Mouse (Mus musculus) frontal cortex, postnatal 25 days (tissue): ENCODE results near the gene Dcst2.
A peak's percentile ranks its signal among the peaks of the same experiment; 100 is the strongest.

ENCODE experiments used
- DNase-seq, 2 experiments: peaks; one replicate each; pipeline ENCODE4 v3.0.0; 2022; ENCODE audit warnings: low spot score in 2 of 2

The Dcst2 gene

GRCm38 (mm10) chr3:89332013-89332412 is 29.8 kb upstream of the Dcst2 start:
- no peak for DNase-seq

DNA sequence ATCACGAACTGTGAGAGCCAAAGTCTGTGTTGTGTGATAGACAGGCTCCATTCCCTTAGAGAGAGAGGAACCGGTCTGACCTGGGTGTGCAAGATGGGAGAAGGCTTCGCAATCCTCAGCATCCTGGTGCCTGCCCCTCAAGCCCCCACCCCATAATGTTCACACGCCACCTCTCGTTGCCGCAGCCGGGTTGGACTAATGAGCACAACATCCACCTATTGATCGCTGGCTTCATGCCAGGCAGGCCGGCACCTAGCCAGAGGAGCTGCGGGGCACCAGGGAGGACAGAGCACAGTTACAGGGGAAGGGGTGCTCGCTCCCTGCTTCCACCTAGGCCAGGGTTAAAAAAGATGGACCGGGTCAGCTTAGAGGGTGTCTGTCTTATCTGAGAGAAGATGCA is 29.3 kb upstream of the Dcst2 start:
- DNase-seq: no peak

- DNase-seq: no peak
Measured at GRCm38 (mm10) chr3:89333053-89333452, 28.7 kb upstream of the Dcst2 start.

DNA sequence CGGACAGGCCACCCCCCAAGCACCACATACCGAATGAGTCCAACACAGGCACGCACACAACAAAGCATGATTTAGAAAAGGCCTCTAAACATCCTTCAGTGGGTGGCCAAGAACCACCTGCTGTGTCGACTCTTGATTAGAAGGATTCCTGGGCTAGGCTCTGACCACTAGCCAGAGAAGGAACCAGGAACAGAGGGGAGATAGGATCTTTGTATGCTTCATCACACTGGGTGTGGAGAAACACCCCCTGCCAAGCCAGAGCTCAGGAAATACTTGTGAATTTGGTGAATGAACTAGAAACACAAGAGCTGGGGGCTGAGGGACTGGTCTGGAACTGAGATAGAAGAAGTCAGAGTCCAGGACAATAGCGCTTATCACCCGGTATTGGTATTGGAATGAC is 25.2 kb upstream of the Dcst2 start:
- no peak for DNase-seq

GRCm38 (mm10) chr3:89337062-89337720 is 24.6 kb upstream of the Dcst2 start:
- DNase-seq: no peak

GRCm38 (mm10) chr3:89337721-89338578 is 23.8 kb upstream of the Dcst2 start, which contains the start of gene Efna4:
Efna4 (minus strand) TSS chr3:89338028.
- no peak for DNase-seq

DNA sequence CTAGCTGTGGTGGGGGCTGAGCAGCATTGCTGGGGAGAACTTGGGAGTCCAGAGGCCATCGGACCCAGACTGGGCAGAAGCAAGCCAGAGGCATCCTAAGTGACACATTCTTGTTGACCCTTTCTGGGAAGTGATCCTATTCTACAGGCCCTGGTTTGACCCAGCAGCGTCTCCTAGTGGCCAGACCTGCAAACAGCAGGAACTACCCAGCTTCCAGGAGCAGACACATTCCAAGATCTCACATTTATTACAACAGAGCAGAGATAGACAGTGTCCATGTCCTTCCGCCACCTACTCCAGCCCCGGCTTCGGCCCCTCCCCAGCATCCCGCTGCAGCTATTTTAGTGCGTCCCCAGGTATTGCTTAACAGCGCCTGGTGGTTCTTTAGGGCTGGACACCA is 22.4 kb upstream of the Dcst2 start:
- no peak for DNase-seq

DNA sequence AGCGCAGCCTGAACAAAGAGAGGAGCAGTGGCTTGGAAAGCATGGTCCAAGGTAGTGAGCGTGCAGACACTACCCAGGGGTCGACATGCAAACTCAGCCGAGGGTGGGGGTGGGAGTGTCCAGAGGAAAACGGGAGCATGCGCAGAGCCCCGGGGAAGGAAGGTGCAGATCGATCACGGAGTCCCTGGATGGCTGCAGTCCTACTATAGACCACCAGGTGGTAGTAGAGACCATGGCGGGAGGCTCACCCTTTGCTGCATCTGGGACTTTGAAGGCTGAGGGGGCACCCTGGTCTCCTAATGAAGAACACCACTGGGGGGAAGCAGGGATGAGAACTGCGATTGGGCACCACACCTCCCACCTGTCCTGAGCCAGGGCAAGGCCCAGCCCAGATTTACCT is 21.3 kb upstream of the Dcst2 start:
- DNase-seq: peak in 1 of 2 experiments; percentile 71

GRCm38 (mm10) chr3:89341794-89342193 is 20.0 kb upstream of the Dcst2 start:
- no peak for DNase-seq

DNA sequence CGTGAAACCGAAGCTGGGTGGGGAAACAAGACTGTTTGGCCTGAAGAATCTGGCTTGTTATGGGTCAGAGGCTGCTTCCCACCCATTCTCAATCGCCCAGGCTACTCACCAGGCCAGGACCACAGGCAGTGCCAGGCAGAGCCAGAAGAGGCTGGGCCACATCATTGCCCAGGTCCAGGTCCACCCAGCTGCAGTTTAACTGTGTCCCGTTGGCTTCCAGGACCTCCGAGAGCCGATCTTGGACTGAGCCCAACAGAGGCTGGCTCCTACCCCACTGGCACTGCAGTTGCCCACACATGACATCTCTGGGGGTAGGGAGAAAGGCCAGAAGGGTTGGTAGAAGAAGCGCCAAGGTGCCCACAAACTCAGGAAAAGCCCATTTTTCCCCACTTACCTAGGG is 18.5 kb upstream of the Dcst2 start:
- no peak for DNase-seq

DNA sequence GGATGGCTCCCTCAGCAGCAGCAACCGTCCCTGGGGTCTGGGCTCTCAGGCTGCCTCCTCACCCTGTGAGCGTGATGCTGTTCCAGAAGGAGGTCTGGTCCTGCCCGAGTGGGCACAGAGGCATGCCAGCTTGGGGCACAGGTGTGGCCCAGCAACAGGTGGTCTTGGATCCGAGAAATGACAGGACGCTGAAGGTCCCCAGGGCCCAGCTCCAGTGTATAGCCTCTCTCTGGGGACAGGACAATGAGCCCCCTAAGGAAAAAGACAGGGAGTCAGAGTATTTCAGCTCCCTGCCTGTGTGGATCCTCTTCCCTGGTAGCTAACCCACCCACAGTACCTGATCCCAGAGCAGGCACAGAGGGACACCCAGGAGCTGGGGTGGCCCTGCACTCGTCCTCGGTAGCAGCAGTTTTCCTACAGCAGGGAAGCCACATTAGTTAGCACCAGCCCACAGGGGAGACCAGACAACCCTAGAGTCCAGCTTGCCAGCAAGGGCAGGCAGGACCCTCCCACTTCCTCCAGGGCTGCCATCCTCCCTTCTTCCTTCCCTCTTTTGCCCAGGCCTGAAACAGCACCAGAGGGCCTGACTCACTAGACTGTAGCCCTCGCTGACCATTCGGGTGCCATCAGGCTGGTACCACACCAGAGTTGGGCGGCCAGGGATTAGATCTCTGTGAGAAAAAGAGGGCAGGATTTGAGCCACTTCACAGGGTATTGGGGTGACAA is 14.8 kb upstream of the Dcst2 start:
- no peak for DNase-seq

DNA sequence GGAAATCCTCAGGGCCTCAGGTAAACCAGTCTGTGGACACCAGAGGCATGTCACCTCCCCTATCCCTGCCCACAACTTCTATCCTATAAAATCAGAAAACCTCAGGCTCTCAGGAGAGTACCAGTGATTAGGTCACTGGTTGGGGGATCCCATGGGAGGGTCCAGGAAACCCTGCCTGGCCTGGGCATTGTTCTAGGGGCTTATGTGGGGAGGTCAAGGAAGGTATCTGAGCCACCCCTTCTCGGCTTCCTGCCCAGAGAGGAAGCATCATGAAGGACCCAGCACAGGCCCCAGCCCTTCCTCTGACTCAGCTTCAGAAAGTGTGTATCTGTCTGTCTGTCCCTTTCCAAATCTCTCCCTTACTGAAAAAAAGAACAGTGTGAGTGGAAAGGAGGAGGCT is 13.9 kb upstream of the Dcst2 start:
- no peak for DNase-seq

DNA sequence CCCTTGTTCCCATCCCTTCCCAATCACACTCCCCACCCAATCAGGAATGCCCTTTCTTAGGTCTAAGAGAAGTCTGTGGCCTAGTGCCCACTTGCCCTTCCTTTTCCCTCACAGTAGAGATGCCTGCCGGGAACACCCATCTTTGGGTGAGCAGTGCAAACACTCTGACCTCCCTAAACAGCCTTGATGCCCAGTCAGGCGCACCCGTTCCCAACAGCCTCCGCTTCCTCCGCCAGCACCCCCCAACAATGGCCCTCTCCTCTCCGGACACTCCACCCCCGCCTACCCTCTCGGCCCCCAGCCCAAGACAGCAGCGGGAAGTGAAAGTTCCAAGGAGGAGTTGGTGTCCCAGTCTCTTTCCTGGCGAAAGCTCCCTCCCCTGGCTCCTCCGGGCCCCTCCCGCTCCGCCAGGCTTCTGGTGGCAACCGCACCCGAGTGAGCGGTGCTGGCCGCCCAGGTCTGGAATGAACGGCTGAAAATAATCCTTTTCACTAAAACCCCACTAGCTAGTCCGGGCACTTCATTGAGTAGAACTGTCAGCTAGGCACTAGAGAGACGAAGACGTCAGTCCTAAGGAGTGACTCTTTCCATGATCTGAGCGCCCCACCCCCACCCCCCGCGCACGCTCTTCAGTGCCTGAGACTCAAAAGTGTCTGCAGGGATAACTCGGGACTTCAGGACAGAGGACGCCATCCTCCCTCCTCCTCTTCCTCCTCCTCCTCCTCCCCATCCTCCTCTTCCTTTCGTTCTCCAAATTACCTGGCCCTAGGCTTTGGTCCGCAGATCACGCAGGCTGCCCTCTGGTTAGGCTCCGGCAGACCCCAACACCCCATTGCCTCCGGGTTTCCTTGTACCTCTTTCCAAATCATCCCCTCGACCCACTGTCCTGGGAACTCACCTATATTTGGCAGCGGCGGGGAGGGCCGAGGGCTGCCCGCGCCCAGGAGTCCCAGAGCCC is 12.6 kb upstream of the Dcst2 start:
- no peak for DNase-seq

DNA sequence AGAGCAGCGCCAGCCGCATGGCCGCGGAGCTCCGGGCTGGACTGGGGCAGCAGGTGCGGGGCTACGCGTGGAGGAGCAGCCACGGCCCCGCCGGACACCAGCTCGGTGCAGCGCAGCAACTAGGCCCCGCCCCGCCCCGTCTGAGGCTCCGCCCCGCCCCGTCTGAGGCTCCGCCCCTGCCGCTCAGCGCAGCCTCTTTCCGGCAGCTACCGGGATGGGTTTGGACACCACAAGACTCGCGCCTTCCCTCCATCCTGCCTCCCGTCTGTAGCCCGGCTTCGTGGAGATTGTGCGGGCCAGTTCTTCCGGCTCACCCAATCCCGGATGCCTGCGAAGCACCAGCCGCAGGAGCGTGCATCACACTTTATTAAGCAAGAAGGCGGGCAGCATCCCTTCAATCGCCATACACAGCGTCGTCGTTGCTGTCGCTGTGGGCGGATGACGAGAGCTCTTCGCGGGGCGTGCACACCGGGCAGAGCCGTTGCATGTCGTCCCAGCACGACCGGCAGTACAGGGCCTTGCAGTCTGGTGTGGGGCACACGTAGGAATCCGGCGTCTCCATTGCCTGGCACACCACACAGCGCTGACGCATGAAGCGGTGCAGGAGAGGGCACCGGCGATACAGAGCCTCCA is 11.8 kb upstream of the Dcst2 start, which contains the start of gene Adam15:
Gene Adam15 (minus strand): TSS at position 128 of the 633 bp plus-strand sequence.
- DNase-seq: peak; percentile 77 to 86

DNA sequence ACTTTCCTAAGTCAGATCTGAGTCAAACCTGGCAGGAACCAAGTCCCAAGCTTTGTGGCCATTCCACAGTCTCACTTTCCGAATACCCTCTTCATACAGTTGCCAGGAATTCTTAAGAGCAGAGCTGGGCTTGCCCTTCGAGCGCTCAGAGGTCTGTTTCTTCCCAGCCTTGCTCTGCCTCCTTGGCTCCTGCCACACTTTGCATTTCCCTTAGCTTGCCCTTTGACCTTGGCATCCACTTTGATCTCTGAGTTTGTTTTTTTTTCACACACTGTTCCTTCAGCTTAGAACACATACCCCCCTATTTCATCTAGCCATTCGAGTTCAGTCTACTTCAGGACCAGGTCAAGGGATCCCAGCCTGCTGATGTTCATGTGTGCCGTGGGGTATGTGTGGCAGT is 10.5 kb upstream of the Dcst2 start:
- DNase-seq: no peak

DNA sequence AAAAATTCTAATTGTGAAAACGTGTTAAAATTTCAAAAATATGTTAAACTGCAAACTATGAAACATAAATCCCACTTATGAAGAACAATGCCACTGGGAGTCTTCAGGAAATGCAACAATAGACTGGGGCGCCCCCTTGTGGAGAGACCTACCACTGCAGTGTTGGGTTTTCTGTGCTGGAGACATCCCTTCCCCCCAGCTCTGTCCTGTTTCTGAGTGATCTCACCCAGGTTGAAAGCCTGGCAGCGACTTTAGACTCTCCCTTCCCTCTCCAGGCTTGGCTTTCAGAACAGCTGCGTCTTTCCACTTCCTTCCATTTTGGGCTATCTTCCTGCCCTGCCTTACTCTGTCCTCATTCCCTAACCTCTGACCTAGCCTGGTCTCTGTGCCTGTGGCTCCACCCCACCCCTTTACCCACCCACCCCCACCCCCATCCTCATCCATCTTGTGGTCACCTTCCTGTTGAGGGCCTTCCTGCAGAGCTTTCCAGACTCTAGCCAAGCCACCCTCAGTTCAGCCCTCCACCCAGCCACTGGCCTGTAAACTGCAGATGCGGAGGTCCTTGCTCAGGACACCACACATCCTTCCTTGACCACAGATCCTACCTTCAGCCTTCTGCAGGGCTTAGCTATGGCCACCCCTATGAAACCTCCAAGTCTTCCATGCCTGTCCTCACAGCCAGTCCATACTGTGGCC is 6.8 kb upstream of the Dcst2 start:
- peak; percentile 81 to 86 for DNase-seq

- DNase-seq: no peak
Measured at GRCm38 (mm10) chr3:89355512-89355902, 6.3 kb upstream of the Dcst2 start.

GRCm38 (mm10) chr3:89356029-89356428 is 5.7 kb upstream of the Dcst2 start:
- DNase-seq: no peak

GRCm38 (mm10) chr3:89359630-89360029 is 2.1 kb upstream of the Dcst2 start:
- DNase-seq: no peak

- DNase-seq: no peak
Measured at GRCm38 (mm10) chr3:89360237-89360636, 1.5 kb upstream of the Dcst2 start.
